Mouse (Mus musculus) kidney, embryonic 16.5 days (tissue): Measurements from ENCODE around the gene Olfr986. TPM values are rescaled to one million over a fixed set of nuclear protein-coding genes. Genes with fewer than 3 reads are reported as not detected.
A peak's percentile ranks its signal among the peaks of the same experiment; 100 is the strongest.

ENCODE experiments used
- ATAC-seq: fragments of 200-750 bp; cut with Nextera tagmentation; 2 replicates; pipeline ENCODE4 v1.8.0; 2017; ENCODE audit warnings: moderate TSS enrichment; ENCODE audit not compliant: low FRiP score, low TSS enrichment
- H3K27ac ChIP-seq: fragments of 300-500 bp; sonication (generic); 2 replicates; pipeline ENCODE4 v1.5.1; 2014; ENCODE audit warnings: low read length
- H3K27me3 ChIP-seq: fragments of 300-500 bp; sonication (generic); 2 replicates; pipeline ENCODE4 v1.6.1; 2014; ENCODE audit warnings: low read length, control low read depth, mixed read lengths; ENCODE audit not compliant: insufficient read depth
- H3K36me3 ChIP-seq: fragments of 300-500 bp; sonication (generic); 2 replicates; pipeline ENCODE4 v1.6.1; 2014; ENCODE audit warnings: low read length, control low read depth, mixed read lengths; ENCODE audit not compliant: insufficient read depth
- H3K4me1 ChIP-seq: fragments of 300-500 bp; sonication (generic); 2 replicates; pipeline ENCODE4 v1.6.1; 2014; ENCODE audit warnings: low read length, control low read depth, mixed read lengths; ENCODE audit not compliant: insufficient read depth
- H3K4me2 ChIP-seq: fragments of 300-500 bp; sonication (generic); replicated peaks from 2 replicates; pipeline ENCODE4 v1.6.1; 2014; ENCODE audit warnings: low read depth, low read length
- H3K4me3 ChIP-seq: fragments of 300-500 bp; sonication (generic); 2 replicates; pipeline ENCODE4 v1.5.1; 2014; ENCODE audit warnings: mild to moderate bottlenecking, low read length
- H3K9ac ChIP-seq: fragments of 300-500 bp; sonication (generic); replicated peaks from 2 replicates; pipeline ENCODE4 v1.6.1; 2014; ENCODE audit warnings: low read length
- H3K9me3 ChIP-seq: fragments of 300-500 bp; sonication (generic); 2 replicates; pipeline ENCODE4 v1.6.1; 2016; ENCODE audit warnings: low read length, control low read depth
- WGBS: fragments of 180-500 bp; shearing (Covaris S2); extraction: QIAGEN DNeasy Blood & Tissue Kit; methylation state at CpG from one replicate; pipeline ENCODE4 v1.1.7; 2014; 5-methylcytosine and 5-hydroxymethylcytosine counted together
- polyA plus RNA-seq: library from polyadenylated mRNA; unstranded; fragments of >200 nt; fragmentation: Nextera tagmentation; extraction: Ambion mirVana; gene quantifications from 2 replicates; pipeline ENCODE4 v1.2.1, GENCODE M21; 2015

The Olfr986 gene
- polyA plus RNA-seq, 1 experiment from 2014 or later: not detected

DNA sequence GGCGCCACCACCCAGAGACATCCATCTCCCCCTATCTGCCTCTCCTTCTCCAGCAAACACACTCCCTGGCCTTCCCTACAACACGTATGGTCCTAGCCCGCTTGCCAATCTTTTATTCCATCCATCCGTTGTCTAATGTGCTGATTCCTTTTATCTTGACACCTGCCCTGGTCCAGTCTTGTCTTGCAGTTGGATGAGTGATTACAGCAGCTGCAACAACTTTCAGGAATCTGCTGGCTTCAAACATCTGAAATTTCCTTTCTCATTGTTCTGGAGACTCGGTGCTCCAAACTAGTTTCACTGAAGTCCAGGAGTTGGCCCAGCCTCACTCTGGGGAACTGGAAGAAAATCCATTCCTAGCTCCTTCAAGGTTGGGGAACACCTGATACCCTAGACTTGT is 48.8 kb downstream of the Olfr986 start:
- no peak overlapping the region for H3K9ac ChIP-seq
- no peak overlapping the region for H3K27ac ChIP-seq
- no peaks in the 10 kb centered on the region for H3K36me3 ChIP-seq
- H3K4me2 ChIP-seq: no peak overlapping the region
- H3K4me3 ChIP-seq: no peak overlapping the region
- peaks cover 6% of the 10 kb centered on the region; the same call in 1 of the 2 replicates for H3K4me1 ChIP-seq
- peaks cover 4% of the 10 kb centered on the region for H3K9me3 ChIP-seq
- 75% methylated on average over 5 of the region's 5 CpGs for WGBS
- H3K27me3 ChIP-seq: no peaks in the 10 kb centered on the region
- no peak for ATAC-seq

GRCm38 (mm10) chr9:40231019-40231418 is 50.3 kb downstream of the Olfr986 start:
- no peak for ATAC-seq
- Histone ChIP-seq H3K27me3 (no peaks in the 10 kb centered on the region), H3K9me3 (peaks cover 4% of the 10 kb centered on the region), H3K36me3 (no peaks in the 10 kb centered on the region), H3K9ac (no peak overlapping the region), H3K4me2 (no peak overlapping the region), H3K27ac (no peak overlapping the region), H3K4me3 (no peak overlapping the region), H3K4me1 (peaks cover 12% of the 10 kb centered on the region)
- 84% methylated on average over 3 of the region's 3 CpGs for WGBS

- 33% methylated on average over 10 of the region's 10 CpGs for WGBS
- no peak overlapping the region for H3K4me3 ChIP-seq
- no peak overlapping the region for H3K4me2 ChIP-seq
- peak; percentile 49; the same call in 1 of the 2 replicates for ATAC-seq
- no peak overlapping the region for H3K27ac ChIP-seq
- no peaks in the 10 kb centered on the region for H3K36me3 ChIP-seq
- peaks cover 4% of the 10 kb centered on the region for H3K9me3 ChIP-seq
- no peaks in the 10 kb centered on the region for H3K27me3 ChIP-seq
- H3K9ac ChIP-seq: no peak overlapping the region
- H3K4me1 ChIP-seq: peaks cover 12% of the 10 kb centered on the region
Observed at GRCm38 (mm10) chr9:40234233-40235072, 53.7 kb downstream of the Olfr986 start.

DNA sequence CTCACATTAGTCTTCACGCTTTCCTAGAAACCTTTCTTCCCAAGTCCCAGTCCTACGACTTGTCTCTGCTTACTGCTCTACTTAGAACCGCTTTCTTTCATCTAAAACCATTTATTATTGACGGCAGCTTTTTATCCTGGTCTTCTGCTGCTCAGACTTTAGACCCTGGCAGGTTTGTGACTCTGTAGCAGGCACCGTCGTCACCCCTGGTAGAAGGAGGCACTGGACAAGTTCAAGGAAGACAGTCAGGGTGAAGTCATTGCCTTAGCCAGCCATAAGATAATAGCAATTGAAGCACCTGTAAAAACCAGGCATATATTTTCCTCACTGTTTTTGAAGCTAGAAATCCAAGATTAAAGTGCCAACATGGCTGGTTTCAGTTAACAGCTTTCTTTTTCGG is 54.5 kb downstream of the Olfr986 start:
- Histone ChIP-seq H3K27me3 (0 out of 2 replicates have a peak, but pooled peaks cover 5% of the 10 kb centered on the region), H3K36me3 (no peaks in the 10 kb centered on the region), H3K4me2 (no peak overlapping the region), H3K9ac (no peak overlapping the region), H3K9me3 (peaks cover 4% of the 10 kb centered on the region), H3K4me1 (peaks cover 12% of the 10 kb centered on the region), H3K27ac (no peak overlapping the region), H3K4me3 (no peak overlapping the region)
- WGBS: 78% methylated on average over 7 of the region's 7 CpGs
- ATAC-seq: no peak

Other genes with a start within 250 kb of the Olfr986 start
- gene Olfr974, start 243.4 kb upstream of the Olfr986 start, polyA plus RNA-seq: not detected in 2 replicates
- not detected in 2 replicates for gene Olfr975, start 228.9 kb upstream of the Olfr986 start, polyA plus RNA-seq
- not detected in 2 replicates for gene Olfr976, start 219.8 kb upstream of the Olfr986 start, polyA plus RNA-seq
- gene Olfr978, start 188.8 kb upstream of the Olfr986 start, polyA plus RNA-seq: not detected in 2 replicates
- not detected in 2 replicates for gene Olfr979, start 177.5 kb upstream of the Olfr986 start, polyA plus RNA-seq
- gene Olfr980, start 171.3 kb upstream of the Olfr986 start, polyA plus RNA-seq: not detected in 2 replicates
- gene Olfr981, start 159.5 kb upstream of the Olfr986 start, polyA plus RNA-seq: not detected in 2 replicates
- not detected in 2 replicates for gene Olfr982, start 107.1 kb upstream of the Olfr986 start, polyA plus RNA-seq
- gene Olfr983, start 87.3 kb upstream of the Olfr986 start, polyA plus RNA-seq: not detected in 2 replicates
- gene Olfr984, start 66.7 kb upstream of the Olfr986 start, polyA plus RNA-seq: not detected in 2 replicates
- not detected in 2 replicates for gene Olfr985, start 50.7 kb upstream of the Olfr986 start, polyA plus RNA-seq
- gene Tmem225, start 32.8 kb upstream of the Olfr986 start, polyA plus RNA-seq: not detected in 2 replicates
- gene Zfp202, start 11.4 kb downstream of the Olfr986 start, polyA plus RNA-seq: 7.3 and 7.8 TPM in 2 replicates
- gene Scn3b, start 88.3 kb downstream of the Olfr986 start, polyA plus RNA-seq: 2.1 and 2.8 TPM in 2 replicates